Mouse (Mus musculus): ENCODE results near the gene Itprip.

Itprip gene

GRCm38 (mm10) chr19:47915251-47915650, 3.8 kb downstream of the Itprip start:
- DNase-seq (ENCODE audit: low spot score in 2 of 2): no peak

GRCm38 (mm10) chr19:47914191-47914590, 4.9 kb downstream of the Itprip start:
- DNase-seq (ENCODE audit: low spot score in 2 of 2): no peak

- DNase-seq (ENCODE audit: low spot score in 2 of 2): no peak
These were observed 5.8 kb downstream of the Itprip start for GRCm38 (mm10) chr19:47913344-47913743.

GRCm38 (mm10) chr19:47910751-47911150, 8.3 kb downstream of the Itprip start:
- no peak for DNase-seq (ENCODE audit: low spot score in 2 of 2)

- DNase-seq (ENCODE audit: low spot score in 2 of 2): no peak
These were observed 8.9 kb downstream of the Itprip start for GRCm38 (mm10) chr19:47910117-47910618.

- DNase-seq (ENCODE audit: low spot score in 2 of 2): no peak
These were observed 9.5 kb downstream of the Itprip start for GRCm38 (mm10) chr19:47909387-47910116.

GRCm38 (mm10) chr19:47908961-47909371, 10.1 kb downstream of the Itprip start:
- DNase-seq (ENCODE audit: low spot score in 2 of 2): no peak

GRCm38 (mm10) chr19:47907596-47907995, 11.5 kb downstream of the Itprip start:
- no peak for DNase-seq (ENCODE audit: low spot score in 2 of 2)

- no peak for DNase-seq (ENCODE audit: low spot score in 2 of 2)
These were observed 13.5 kb downstream of the Itprip start for GRCm38 (mm10) chr19:47905603-47906002.

- DNase-seq (ENCODE audit: low spot score in 2 of 2): no peak
These were observed 14.0 kb downstream of the Itprip start for GRCm38 (mm10) chr19:47905081-47905480.

- DNase-seq (ENCODE audit: low spot score in 2 of 2): no peak
These were observed 15.4 kb downstream of the Itprip start for GRCm38 (mm10) chr19:47903679-47904078.

GRCm38 (mm10) chr19:47902316-47903201, 16.5 kb downstream of the Itprip start:
- no peak for DNase-seq (ENCODE audit: low spot score in 2 of 2)

GRCm38 (mm10) chr19:47900558-47900957, 18.5 kb downstream of the Itprip start:
- DNase-seq (ENCODE audit: low spot score in 2 of 2): no peak

GRCm38 (mm10) chr19:47900012-47900411, 19.1 kb downstream of the Itprip start:
- DNase-seq (ENCODE audit: low spot score in 2 of 2): no peak

- DNase-seq (ENCODE audit: low spot score in 2 of 2): no peak
These were observed 20.5 kb downstream of the Itprip start for GRCm38 (mm10) chr19:47898472-47899079.

- DNase-seq (ENCODE audit: low spot score in 2 of 2): no peak
These were observed 26.0 kb downstream of the Itprip start for GRCm38 (mm10) chr19:47893092-47893491.

- DNase-seq (ENCODE audit: low spot score in 2 of 2): no peak
These were observed 27.4 kb downstream of the Itprip start for GRCm38 (mm10) chr19:47891562-47892312.

- DNase-seq (ENCODE audit: low spot score in 2 of 2): no peak
These were observed 28.5 kb downstream of the Itprip start for GRCm38 (mm10) chr19:47890489-47891130.

GRCm38 (mm10) chr19:47888037-47888436, 31.1 kb downstream of the Itprip start:
- DNase-seq (ENCODE audit: low spot score in 2 of 2): no peak

GRCm38 (mm10) chr19:47887417-47887816, 31.7 kb downstream of the Itprip start:
- no peak for DNase-seq (ENCODE audit: low spot score in 2 of 2)

- DNase-seq (ENCODE audit: low spot score in 2 of 2): no peak
These were observed 32.5 kb downstream of the Itprip start for GRCm38 (mm10) chr19:47886617-47887016.

Data from frontal cortex, postnatal 25 days (tissue).